Mouse (Mus musculus): Measurements from ENCODE around the gene Prokr2. TPM values are rescaled to one million over a fixed set of nuclear protein-coding genes. Genes with fewer than 3 reads are reported as not detected.

The Prokr2 gene
- polyA plus RNA-seq, 1 experiment = 0.52 TPM

- Histone ChIP-seq H3K27ac (ENCODE audit: insufficient read depth, low read length) (no peak overlapping the region), H3K4me1 (ENCODE audit: control insufficient read depth, insufficient read depth, low read length) (no peaks in the 10 kb centered on the region), H3K4me3 (ENCODE audit: insufficient read depth, low read length) (no peak overlapping the region)
- TF ChIP-seq CTCF (IDR thresholded peaks at IDR 0.05; ENCODE audit: extremely low read depth, insufficient read depth, low read length) (no peak), POLR2A (IDR thresholded peaks at IDR 0.05; ENCODE audit: extremely low read depth, insufficient read depth, low read length) (no peak)
These were observed 71.7 kb downstream of the Prokr2 start for GRCm38 (mm10) chr2:132313568-132313967.

- TF ChIP-seq POLR2A (IDR thresholded peaks at IDR 0.05; ENCODE audit: extremely low read depth, insufficient read depth, low read length) (no peak), CTCF (IDR thresholded peaks at IDR 0.05; ENCODE audit: extremely low read depth, insufficient read depth, low read length) (no peak)
- Histone ChIP-seq H3K27ac (ENCODE audit: insufficient read depth, low read length) (no peak overlapping the region), H3K4me1 (ENCODE audit: control insufficient read depth, insufficient read depth, low read length) (no peaks in the 10 kb centered on the region), H3K4me3 (ENCODE audit: insufficient read depth, low read length) (no peak overlapping the region)
These were observed 72.6 kb downstream of the Prokr2 start for GRCm38 (mm10) chr2:132312616-132313015.

GRCm38 (mm10) chr2:132309398-132309930 is 75.8 kb downstream of the Prokr2 start:
- no peak overlapping the region for H3K27ac ChIP-seq (ENCODE audit: insufficient read depth, low read length)
- H3K4me3 ChIP-seq (ENCODE audit: insufficient read depth, low read length) = no peak overlapping the region
- TF ChIP-seq CTCF (IDR thresholded peaks at IDR 0.05; ENCODE audit: extremely low read depth, insufficient read depth, low read length) (no peak), POLR2A (IDR thresholded peaks at IDR 0.05; ENCODE audit: extremely low read depth, insufficient read depth, low read length) (no peak)
- no peaks in the 10 kb centered on the region for H3K4me1 ChIP-seq (ENCODE audit: control insufficient read depth, insufficient read depth, low read length)

GRCm38 (mm10) chr2:132308829-132309228 is 76.4 kb downstream of the Prokr2 start:
- TF ChIP-seq CTCF (IDR thresholded peaks at IDR 0.05; ENCODE audit: extremely low read depth, insufficient read depth, low read length) (no peak), POLR2A (IDR thresholded peaks at IDR 0.05; ENCODE audit: extremely low read depth, insufficient read depth, low read length) (no peak)
- no peaks in the 10 kb centered on the region for H3K4me1 ChIP-seq (ENCODE audit: control insufficient read depth, insufficient read depth, low read length)
- H3K27ac ChIP-seq (ENCODE audit: insufficient read depth, low read length) = no peak overlapping the region
- no peak overlapping the region for H3K4me3 ChIP-seq (ENCODE audit: insufficient read depth, low read length)

- H3K4me1 ChIP-seq (ENCODE audit: control insufficient read depth, insufficient read depth, low read length) = no peaks in the 10 kb centered on the region
- no peak overlapping the region for H3K4me3 ChIP-seq (ENCODE audit: insufficient read depth, low read length)
- TF ChIP-seq POLR2A (IDR thresholded peaks at IDR 0.05; ENCODE audit: extremely low read depth, insufficient read depth, low read length) (no peak), CTCF (IDR thresholded peaks at IDR 0.05; ENCODE audit: extremely low read depth, insufficient read depth, low read length) (0 out of 2 replicates have a peak, but pooled peaks have one; percentile 6)
- no peak overlapping the region for H3K27ac ChIP-seq (ENCODE audit: insufficient read depth, low read length)
These were observed 77.9 kb downstream of the Prokr2 start for GRCm38 (mm10) chr2:132307213-132307843.

- no peaks in the 10 kb centered on the region for H3K4me1 ChIP-seq (ENCODE audit: control insufficient read depth, insufficient read depth, low read length)
- H3K27ac ChIP-seq (ENCODE audit: insufficient read depth, low read length) = no peak overlapping the region
- no peak for TF ChIP-seq POLR2A (IDR thresholded peaks at IDR 0.05; ENCODE audit: extremely low read depth, insufficient read depth, low read length)
- peak; percentile 46 for TF ChIP-seq CTCF (IDR thresholded peaks at IDR 0.05; ENCODE audit: extremely low read depth, insufficient read depth, low read length)
- no peak overlapping the region for H3K4me3 ChIP-seq (ENCODE audit: insufficient read depth, low read length)
These were observed 79.3 kb downstream of the Prokr2 start for GRCm38 (mm10) chr2:132305988-132306387.

GRCm38 (mm10) chr2:132305165-132305564 is 80.1 kb downstream of the Prokr2 start:
- Histone ChIP-seq H3K27ac (ENCODE audit: insufficient read depth, low read length) (no peak overlapping the region), H3K4me3 (ENCODE audit: insufficient read depth, low read length) (no peak overlapping the region), H3K4me1 (ENCODE audit: control insufficient read depth, insufficient read depth, low read length) (no peaks in the 10 kb centered on the region)
- TF ChIP-seq CTCF (IDR thresholded peaks at IDR 0.05; ENCODE audit: extremely low read depth, insufficient read depth, low read length) (no peak), POLR2A (IDR thresholded peaks at IDR 0.05; ENCODE audit: extremely low read depth, insufficient read depth, low read length) (no peak)

GRCm38 (mm10) chr2:132301436-132301835 is 83.8 kb downstream of the Prokr2 start:
- Histone ChIP-seq H3K4me1 (ENCODE audit: control insufficient read depth, insufficient read depth, low read length) (peaks cover 2% of the 10 kb centered on the region), H3K4me3 (ENCODE audit: insufficient read depth, low read length) (no peak overlapping the region), H3K27ac (ENCODE audit: insufficient read depth, low read length) (no peak overlapping the region)
- TF ChIP-seq POLR2A (IDR thresholded peaks at IDR 0.05; ENCODE audit: extremely low read depth, insufficient read depth, low read length) = no peak
- no peak for TF ChIP-seq CTCF (IDR thresholded peaks at IDR 0.05; ENCODE audit: extremely low read depth, insufficient read depth, low read length)

GRCm38 (mm10) chr2:132298250-132298649 is 87.0 kb downstream of the Prokr2 start:
- no peak overlapping the region for H3K27ac ChIP-seq (ENCODE audit: insufficient read depth, low read length)
- no peak for TF ChIP-seq POLR2A (IDR thresholded peaks at IDR 0.05; ENCODE audit: extremely low read depth, insufficient read depth, low read length)
- TF ChIP-seq CTCF (IDR thresholded peaks at IDR 0.05; ENCODE audit: extremely low read depth, insufficient read depth, low read length) = no peak
- H3K4me1 ChIP-seq (ENCODE audit: control insufficient read depth, insufficient read depth, low read length) = peaks cover 2% of the 10 kb centered on the region
- H3K4me3 ChIP-seq (ENCODE audit: insufficient read depth, low read length) = no peak overlapping the region
